Mouse (Mus musculus) ovary, postnatal 14 days (tissue): ENCODE data around the gene Esyt2.

Experiments
- DNase-seq: peaks from one replicate; pipeline ENCODE4 v3.0.0; 2022; ENCODE audit warnings: low spot score

The Esyt2 gene

DNA sequence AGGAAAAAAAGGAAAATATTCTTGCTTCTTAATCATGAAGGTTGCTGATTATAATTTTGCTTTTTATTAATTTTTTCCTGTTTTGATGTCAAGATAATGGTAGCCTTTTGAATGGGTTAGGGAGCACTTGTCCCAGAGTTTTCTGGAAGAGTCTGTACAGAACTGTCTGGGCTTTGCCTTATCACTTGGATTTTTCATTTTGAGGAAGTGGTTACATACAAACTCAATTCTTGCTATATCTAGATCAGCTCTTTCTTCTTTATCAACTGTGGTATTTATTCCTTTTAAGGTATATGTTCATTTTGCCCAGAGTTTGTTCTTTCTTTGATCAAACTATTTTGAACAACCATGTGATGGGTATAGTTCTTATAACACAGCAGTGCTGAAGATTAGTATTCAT, 81.1 kb downstream of the Esyt2 start:
- DNase-seq: no peak

DNA sequence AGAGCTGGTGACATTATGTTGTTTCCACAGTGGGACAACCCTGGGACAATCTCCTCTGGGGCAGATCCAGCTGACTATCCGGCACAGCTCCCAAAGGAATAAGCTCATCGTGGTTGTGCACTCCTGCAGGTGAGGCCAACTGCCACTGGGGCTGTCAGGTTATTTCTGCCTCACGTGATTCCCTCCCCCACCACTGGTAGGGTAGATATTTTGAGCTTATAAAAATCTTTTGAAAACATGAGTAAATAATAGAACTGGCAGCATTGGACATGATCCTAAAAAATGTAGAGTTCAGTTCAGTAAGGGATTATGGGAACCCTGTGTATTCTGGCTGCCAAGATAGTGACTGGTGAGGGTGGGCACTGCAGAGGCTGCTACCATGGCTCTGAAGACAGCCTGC, 85.9 kb downstream of the Esyt2 start:
- DNase-seq: no peak

DNA sequence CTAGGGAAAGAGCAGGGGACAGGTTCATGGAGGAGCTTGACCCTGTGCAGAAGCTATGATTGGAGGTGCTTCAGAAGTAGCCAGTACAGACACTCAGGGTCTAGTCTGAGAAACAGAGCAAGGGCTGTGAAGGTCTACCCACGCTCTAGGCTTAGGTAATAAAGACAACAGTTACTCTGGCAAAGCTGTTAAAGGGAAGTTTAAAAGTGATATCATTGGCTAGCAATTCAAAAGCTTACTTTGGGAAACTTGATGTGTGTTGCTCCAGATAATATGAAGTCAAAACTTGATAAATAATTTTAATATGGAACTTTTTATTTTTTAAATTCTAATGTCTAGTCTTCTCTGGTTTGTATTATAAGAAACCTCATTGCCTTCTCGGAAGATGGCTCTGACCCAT, 86.3 kb downstream of the Esyt2 start:
- no peak for DNase-seq

DNA sequence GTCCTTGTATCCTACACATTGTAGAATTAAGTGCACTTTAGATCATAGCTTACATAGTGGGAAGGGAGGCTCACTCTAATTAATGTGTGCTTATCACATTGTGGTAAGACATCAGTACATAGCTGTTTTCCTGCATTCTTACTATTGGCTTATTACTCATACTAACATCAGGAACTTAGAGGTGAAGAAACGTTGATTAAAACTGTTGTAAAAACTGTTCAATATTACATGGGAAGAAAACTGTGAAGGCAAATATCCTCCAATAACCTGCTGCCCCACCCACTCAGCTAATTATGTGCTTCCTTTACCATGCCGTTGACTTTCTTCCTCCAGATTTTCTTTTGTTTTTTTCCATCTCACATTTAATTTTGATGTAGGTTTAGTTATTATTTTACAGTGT, 87.9 kb downstream of the Esyt2 start:
- no peak for DNase-seq

DNA sequence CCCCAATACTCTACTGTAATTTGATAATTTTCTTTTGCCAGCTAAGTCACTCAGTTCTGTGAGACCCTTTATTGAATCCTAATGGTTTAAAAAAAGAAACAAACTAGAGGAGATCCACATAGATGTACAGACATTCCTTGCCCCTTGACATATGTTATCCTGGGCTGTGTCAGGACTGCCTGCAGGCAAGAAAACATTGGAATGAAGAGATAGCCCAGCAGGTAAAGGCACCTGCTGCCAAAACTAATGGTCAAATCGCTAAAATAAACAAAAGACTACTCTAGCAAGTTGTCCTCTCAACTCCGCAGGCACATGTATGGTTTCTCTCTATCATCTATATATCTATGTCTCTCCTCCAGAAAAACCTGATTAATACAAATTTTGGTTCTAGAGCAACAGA, 102.1 kb downstream of the Esyt2 start:
- DNase-seq: no peak

DNA sequence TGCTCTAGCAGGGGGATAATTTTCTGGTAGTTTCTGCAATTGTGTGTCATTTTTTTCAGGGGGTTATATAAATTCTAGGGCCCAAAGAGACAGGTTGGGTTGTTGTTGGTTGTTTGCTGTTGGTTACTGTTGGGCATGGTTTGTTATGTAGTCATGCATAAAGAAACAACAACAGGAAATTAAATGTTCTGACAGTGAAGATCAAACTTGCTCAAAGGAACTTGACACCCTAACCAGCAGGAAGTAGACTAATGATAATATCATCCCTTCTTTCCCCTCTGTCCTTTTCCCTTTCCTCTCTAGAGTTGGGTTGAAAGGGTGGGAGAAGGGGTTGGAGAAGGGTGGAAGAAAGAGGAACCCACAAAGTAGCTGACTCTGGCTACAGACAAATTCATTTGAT, 103.0 kb downstream of the Esyt2 start:
- DNase-seq: no peak

DNA sequence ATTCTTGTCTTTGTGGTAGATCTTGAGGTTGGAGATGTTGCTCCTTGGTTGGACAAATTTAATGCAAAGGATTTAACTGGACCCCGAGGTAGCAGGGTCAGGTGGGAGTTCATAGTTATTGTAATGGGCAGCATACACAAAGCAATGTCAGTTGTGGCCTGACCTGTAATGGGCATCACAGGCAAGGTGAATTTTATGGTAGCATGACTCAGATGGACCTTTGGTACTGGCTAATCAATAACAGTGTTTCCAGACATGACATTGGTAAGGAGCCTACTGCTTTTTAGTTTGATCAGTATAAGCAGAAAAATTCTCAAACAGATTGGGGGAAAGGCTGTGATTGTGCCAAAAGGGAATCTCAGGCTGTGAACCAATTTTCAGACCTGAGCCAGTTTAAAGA, 105.8 kb downstream of the Esyt2 start:
- DNase-seq: no peak

DNA sequence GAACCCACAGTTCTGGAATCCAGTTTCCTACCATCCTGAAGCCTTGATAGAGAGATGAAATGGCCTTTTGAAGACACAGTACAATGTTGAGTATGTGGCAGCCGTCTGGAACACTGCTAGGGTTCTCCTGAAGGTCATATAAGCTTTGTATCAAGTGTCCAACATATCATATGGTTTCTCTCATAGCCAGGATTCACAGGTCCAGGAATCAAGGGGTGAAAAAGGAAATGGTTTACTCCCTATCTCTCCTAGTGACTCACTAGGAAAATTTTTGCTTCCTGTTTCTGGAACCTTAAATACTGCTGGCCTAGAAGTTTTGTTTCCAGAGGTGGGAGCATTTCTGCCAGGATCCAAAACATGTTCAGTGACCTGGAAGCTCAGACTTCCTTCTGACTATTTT, 108.9 kb downstream of the Esyt2 start:
- no peak for DNase-seq

DNA sequence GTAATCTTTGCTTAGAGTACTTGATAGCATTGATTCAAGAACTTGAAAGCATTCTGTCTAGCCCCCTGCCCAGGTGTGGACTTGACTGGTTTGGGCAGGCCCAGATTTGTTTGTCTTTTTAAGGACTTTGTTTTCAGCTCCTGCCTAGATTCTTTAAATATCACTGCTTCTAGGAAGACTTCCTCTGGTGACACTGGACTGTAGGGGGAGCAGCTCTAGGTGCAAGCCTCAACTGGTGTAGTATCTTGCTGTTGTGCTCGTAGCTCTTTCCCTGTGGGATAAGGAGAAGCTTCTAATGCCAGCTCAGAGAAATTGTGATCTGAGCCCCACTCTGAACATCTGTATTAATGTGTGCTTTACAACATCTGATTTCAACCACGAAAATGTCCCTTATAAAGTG, 113.3 kb downstream of the Esyt2 start:
- DNase-seq: no peak

DNA sequence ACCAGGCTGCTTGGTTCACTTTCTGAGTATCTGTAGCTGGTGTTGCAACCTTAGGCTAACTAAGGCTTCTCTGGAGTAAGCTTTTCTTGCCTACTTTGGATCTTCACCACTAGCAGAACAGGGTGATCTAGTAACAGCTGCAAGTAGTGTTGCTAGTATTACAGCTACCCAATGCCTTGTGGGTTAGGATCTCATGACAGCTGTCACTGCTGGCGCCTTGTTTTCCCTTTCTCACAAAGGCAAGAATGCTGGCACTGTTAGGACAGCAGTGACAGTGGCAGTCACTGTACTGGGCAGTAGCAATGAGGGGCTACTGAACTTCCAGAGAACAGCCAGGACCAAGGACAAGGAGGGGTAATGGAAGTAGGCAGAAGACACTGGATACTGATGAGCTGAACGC, 114.3 kb downstream of the Esyt2 start:
- no peak for DNase-seq

DNA sequence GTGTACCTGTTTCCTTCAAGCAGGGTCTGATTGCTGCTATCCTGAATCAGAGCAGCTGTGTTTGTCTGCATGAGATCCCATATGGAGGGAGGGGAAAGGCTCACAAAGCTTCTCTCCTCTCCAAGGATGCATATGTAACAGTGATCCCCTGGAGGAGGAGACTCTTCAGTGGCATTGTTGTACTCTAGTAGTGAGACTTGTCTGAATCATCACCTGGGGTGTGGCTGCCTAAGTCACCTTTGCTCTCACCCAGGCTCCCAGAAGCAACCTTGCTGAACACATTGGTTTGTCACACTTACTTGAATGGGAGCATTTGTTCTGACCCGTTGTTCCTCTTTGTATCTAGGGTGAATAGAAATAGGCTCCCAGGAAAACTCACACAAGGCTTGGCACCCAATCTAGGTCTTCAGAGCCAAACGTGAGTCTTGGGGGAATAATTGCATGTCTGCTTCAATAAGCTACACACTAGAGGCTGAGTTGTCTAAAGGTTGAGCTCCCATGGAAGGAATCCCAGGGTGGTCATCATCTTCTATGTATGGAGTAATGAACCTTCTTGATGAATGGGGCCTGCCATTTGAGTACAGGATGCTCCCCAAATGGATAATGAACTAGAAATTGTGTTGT, 115.2 kb downstream of the Esyt2 start:
- DNase-seq: no peak

DNA sequence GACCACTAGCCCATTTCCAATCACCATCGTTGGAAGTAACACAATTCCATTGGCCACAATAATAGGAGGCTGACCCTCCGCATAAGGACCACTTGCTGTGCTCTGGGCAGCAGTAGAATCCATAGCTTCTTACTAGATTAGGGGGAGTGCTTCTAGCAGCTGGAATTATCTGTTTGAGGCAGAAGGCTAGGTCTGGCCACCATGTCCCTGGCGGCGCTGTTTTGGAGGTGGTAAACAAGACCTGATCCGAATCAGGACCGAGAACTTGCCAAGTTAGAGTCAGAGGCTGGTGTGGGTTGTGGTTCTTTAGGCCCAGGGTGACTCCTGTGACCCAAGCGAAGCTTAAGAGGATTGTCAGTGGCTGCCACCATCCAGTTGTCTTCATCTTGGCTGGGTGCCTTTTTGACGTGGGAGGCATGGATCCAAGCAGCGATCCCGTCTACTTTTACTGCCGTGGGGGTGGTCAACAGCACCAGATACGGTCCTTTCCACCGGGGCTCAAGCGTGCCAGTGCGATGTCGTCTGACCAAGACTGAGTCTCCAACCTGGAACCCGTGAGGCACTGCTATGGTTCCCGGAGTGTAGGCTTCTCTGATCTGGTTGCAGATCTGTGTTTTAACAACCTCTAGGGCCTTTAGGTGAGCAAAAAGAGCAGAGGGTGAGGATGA, 123.2 kb downstream of the Esyt2 start:
- no peak for DNase-seq

DNA sequence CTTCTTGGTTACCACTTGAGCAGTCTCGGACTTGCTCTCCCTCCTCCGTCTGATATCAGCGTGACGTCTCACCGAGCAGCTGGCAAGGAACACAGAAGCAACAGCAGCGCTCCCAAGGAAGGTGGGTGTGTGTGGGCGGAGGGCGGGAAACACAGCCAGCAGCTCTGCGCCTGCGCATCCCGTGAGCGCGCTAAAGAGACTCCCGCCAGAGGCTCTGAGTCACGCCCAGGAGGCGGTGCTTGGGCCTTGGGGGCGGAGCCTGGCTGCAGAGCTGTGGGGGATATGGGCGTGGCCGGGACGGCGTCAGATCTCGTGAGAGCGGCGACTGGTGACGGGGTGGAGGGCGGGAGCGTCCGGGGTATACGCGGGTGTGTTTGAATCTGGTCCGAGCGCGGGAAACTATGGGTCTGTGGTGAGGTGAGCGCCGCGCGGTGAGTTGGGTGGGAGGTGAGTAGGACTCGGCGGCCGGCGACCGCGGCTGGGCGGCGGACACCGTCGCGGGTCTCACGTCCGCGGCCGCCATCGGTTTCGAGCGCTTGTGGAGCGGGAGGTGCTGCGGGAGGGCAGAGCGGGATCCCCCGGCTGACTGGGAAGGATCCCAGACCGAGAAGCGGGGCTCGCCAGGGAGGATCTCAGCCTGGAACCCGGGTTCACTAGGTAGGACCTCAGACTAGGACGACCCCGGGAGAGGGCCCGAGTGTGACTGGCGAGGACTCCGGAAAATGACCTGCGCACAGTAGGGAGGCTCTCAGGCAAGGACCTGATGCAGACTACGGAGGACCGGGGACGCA, 124.2 kb downstream of the Esyt2 start, which contains the start of gene Ncapg2:
TSS of gene Ncapg2 (plus strand) at position 358 of the 791 bp plus-strand sequence.
- peak; percentile 98 for DNase-seq

DNA sequence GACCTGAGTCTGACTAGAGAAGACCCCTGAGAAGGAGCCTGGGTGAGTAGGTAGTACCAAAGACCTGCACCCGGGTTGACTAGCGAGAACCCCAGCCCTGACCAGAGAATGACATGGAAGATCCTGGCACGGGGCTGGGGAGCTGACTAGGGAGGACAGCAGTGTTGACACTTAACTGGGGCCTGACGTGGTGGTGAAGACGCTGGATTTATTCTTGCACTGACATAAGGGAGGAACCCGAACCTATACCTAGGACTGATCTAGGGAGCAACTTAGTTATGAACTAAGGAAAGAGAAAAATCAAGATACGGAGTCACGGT, 124.8 kb downstream of the Esyt2 start:
- DNase-seq: no peak

DNA sequence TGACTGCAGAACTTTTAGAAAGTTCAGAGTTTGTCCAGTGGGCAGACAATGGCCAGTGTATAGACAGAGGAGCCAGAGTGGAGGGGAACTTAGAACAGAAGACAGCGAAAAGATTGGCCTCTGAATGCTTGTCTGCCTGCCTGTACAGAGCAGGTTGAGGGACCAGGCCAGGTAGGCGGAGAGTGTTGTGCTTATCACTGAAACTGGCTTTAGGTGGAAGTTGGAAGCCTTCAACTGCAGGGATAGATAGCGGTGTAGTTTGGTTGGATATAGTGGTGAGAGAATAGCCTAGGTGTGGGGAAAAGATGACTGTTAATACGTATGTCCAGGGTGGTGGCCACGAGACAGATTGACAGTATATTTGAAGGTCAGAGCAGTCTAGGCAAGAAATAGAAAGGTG, 126.9 kb downstream of the Esyt2 start:
- DNase-seq: no peak

DNA sequence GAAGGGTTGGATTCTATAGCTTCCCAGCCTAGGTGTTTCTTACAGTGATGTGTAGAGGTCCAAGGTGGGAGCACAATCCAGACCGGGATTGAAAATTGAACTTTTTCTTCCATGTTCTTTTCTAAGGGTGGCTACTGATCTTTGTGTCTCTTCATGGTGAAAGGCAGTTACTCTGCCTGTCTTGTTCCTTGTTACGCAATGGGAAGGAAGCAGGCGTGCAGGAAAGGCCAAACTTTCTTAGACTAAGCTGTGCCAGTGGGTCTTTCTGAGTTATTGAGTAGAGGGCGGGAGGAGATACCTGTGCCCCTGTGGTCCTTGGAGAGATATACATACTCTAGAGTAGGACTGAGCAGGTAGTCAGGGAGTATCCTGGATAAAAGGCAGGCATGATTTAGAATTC, 133.9 kb downstream of the Esyt2 start:
- no peak for DNase-seq

DNA sequence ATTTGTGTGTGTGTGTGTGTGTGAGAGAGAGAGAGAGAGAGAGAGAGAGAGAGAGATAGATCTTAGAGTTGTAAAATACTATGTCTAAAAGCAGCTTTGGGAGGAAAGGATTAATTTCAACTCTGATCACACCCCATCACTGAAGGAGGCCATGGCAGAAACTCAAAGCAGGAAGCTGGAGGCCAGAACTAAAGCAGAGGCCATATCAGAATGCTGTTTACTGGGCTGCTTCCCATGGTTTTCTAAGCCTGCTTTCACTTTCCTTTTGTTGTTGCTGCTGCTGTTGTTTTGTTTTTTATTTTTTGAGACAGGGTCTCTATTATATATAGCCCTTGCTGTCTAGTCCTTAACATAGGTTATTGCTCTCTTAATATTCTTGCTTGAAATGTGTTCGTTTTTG, 135.5 kb downstream of the Esyt2 start:
- DNase-seq: no peak

DNA sequence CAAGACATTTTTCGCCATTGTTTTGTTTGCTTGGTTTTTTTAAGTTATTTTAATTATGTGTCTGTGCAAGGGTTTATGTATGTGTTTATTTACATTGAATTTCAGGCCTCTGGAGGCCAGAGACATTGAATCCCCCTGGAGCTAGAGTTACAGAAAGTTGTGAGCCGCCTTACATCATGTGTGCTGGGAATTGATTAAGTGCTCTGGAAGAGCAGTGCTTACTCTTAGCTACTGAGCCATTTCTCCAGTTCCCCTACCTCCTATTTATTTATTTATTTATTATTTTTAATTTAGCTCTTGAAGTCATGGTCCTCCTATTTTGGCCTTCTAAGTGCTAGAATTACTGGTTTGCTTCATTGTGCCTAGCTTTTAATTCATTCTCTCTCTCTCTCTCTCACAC, 140.7 kb downstream of the Esyt2 start:
- no peak for DNase-seq

DNA sequence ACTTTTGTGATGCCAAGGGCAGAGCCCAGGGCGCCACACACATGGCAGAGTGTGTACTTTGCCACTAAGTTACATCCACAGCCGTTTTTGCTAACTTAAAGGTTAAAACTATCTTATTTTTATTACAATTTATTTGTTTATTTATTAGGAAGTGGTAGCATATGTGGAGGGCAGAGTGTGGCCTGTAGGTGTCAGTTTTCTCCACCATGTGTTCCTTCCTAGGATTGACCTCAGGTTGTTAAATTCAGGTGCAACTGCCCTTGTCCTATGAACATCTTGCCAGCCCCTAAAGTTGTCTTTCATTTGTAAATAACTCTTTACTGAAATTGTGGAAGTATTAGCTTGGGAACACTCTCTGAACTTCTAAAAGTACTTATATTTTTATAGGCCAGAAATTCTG, 144.4 kb downstream of the Esyt2 start:
- DNase-seq: no peak

DNA sequence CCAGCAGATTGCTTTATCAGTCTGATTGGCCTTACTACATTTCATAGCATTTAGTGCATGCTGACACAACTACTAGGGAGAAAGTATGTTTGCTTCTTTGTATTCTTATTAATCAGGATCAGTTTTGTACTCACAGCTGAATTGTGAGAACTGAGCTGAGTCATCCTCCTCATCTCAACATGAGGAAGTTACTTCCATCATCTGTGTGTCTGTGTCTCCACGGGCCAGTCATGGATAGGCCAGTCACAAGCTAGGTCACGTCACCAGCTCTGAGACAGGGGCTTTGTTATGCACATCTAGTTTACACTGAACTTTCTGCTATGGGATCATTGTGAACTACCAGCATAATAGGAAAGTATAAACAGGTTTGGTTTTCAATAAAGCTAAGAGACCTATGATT, 152.7 kb downstream of the Esyt2 start:
- no peak for DNase-seq

DNA sequence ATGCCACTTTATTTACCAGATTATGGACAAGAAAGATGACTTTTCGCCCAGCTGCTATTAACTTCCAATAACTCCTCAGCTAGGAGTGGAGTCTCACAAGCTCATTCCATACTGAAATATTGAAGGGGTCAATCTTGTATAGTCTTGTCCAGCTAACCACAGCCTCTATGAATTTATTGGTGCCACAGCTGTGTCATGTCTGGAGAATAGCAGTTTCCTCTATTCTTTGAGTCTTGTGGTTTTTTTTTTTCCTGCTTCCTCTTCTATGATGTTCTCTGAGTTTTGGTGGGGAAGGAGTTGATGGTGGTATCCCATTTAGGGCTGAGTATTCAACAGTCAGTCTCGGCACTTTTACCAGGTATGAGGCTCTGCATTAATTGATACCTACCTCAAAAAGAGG, 154.2 kb downstream of the Esyt2 start:
- no peak for DNase-seq

DNA sequence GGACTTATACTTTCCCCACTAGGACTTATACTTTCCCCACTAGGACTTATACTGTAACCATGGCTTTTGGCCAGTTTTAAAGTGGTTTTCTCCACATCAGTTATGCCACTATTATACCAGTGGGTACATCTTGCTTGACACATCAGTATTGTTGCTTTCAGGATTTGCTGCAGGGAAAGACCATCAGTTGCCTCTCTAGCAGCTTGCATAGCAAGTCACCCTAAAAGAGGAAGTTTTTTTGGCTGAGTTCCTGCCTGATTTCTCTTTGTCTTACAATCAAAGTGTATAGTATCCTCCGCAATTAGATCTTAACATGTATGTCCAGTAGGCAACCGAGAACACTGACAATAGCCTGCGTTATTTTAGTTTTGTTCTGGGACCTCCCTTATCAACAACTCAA, 155.1 kb downstream of the Esyt2 start:
- no peak for DNase-seq

DNA sequence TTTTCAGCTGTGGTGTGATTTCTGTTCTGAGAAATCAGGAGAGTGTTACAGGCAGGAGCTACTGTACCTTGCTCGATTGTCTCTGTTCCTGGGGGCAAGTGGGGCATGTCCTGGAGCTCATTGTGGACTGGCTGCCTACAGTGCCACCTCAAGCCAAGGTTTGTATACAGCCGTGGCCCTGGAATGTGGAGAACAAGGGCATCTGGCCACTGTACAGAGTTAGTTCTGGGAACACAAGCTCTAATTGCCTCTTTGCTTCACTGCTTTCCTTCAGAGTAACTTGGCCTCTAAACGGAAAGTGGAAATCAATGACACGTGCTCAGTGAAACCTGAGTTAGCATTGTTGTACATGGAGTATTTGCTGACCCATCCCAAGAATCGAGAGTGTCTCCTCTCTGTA, 157.6 kb downstream of the Esyt2 start:
- DNase-seq: peak; percentile 2
